Mouse (Mus musculus) kidney, adult 2 months (tissue): ENCODE data around the gene Ppm1k.

Experiments
- CTCF ChIP-seq: fragments of 200-500 bp; conservative IDR thresholded peaks from 2 replicates; pipeline ENCODE4 v1.5.1; 2011; ENCODE audit warnings: low read depth, mild to moderate bottlenecking, control low read depth, low read length, moderate library complexity, mixed read lengths; ENCODE audit not compliant: insufficient read depth, insufficient read length
- POLR2A ChIP-seq: fragments of 200-500 bp; IDR thresholded peaks from one replicate; pipeline ENCODE4 v1.6.1; 2011; ENCODE audit warnings: low read depth, low read length, control low read depth

DNA sequence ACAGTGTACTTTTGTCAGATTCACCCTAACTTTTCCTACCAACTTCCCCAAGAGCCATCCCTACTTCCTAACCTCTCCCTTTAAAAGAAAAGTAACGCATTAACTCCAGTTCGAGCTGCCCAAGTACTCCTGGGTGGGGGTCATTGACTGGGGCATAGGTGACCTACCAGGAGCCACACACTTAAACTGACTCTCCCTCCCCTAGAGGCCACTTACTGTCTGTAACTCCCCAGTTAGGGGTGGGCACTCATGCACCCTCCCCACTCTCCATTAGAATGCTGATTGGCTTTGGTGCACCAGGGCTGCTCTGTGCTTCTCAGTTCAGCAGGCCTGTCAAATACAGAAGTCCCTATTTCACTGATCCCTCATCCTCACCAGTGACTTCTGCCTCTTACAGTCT is 8.3 kb downstream of the Ppm1k start:
- TF ChIP-seq CTCF (no peak), POLR2A (no peak)
